ENCODE assay signal across 8 mouse cellular contexts in genomic region chr8:123982291-123982793, GRCm38 (mm10). TPM values are rescaled to one million over a fixed set of nuclear protein-coding genes. Genes with fewer than 3 reads are reported as not detected.
A peak's percentile ranks its signal among the peaks of the same experiment; 100 is the strongest.
DNase-seq lines count a peak whose midpoint lies in the region; ATAC-seq lines count a peak whose summit lies in the region.

No protein-coding gene starts in this region.

- peak overlapping the region; percentile 95; the same call in 1 of the 2 replicates for H3K27ac ChIP-seq in lung, embryonic 16.5 days (ENCODE audit: low read length)
- H3K27ac ChIP-seq in forebrain, embryonic 11.5 days (ENCODE audit: low read depth, low read length), result peak overlapping the region; percentile 80
- peak overlapping the region; percentile 93 for H3K27ac ChIP-seq in kidney, embryonic 15.5 days
- H3K27ac ChIP-seq in midbrain, embryonic 11.5 days (ENCODE audit: low read depth, low read length), result peak overlapping the region; percentile 70; the same call in 1 of the 2 replicates
- H3K27ac ChIP-seq in stomach, embryonic 16.5 days (ENCODE audit: low read length), result peak overlapping the region; percentile 78

- H3K4me3 ChIP-seq in lung, embryonic 16.5 days (ENCODE audit: low read length), result peak overlapping the region; percentile 87
- H3K4me3 ChIP-seq in forebrain, embryonic 11.5 days (ENCODE audit: low read depth, low read length), result peak overlapping the region; percentile 74
- peak overlapping the region; percentile 75 for H3K4me3 ChIP-seq in kidney, embryonic 15.5 days (replicated peaks)
- H3K4me3 ChIP-seq in midbrain, embryonic 11.5 days (ENCODE audit: low read depth, low read length), result peak overlapping the region; percentile 84
- peak overlapping the region; percentile 94 for H3K4me3 ChIP-seq in stomach, embryonic 16.5 days (replicated peaks; ENCODE audit: low read length)

- WGBS in lung, embryonic 16.5 days, result under 1% methylated on average over 48 of the region's 48 CpGs
- 1% methylated on average over 48 of the region's 48 CpGs for WGBS in forebrain, embryonic 11.5 days
- 0% methylated on average over 48 of the region's 48 CpGs for WGBS in kidney, embryonic 15.5 days
- 1% methylated on average over 45 of the region's 48 CpGs for WGBS in midbrain, embryonic 11.5 days
- WGBS in stomach, embryonic 16.5 days, result under 1% methylated on average over 48 of the region's 48 CpGs

- no peaks in the 10 kb centered on the region for H3K36me3 ChIP-seq in lung, embryonic 16.5 days (ENCODE audit: control insufficient read depth, insufficient read depth, low read length)
- H3K36me3 ChIP-seq in forebrain, embryonic 11.5 days (ENCODE audit: control insufficient read depth, insufficient read depth, low read length), result no peaks in the 10 kb centered on the region
- H3K36me3 ChIP-seq in kidney, embryonic 15.5 days, result no peaks in the 10 kb centered on the region
- H3K36me3 ChIP-seq in midbrain, embryonic 11.5 days (ENCODE audit: control insufficient read depth, insufficient read depth, low read length), result no peaks in the 10 kb centered on the region
- H3K36me3 ChIP-seq in stomach, embryonic 16.5 days (ENCODE audit: control insufficient read depth, insufficient read depth, low read length), result no peaks in the 10 kb centered on the region

- no peaks in the 10 kb centered on the region for H3K27me3 ChIP-seq in lung, embryonic 16.5 days (ENCODE audit: control insufficient read depth, insufficient read depth, low read depth, low read length)
- no peaks in the 10 kb centered on the region for H3K27me3 ChIP-seq in forebrain, embryonic 11.5 days (ENCODE audit: control insufficient read depth, insufficient read depth, low read length)
- H3K27me3 ChIP-seq in kidney, embryonic 15.5 days, result no peaks in the 10 kb centered on the region
- H3K27me3 ChIP-seq in midbrain, embryonic 11.5 days (ENCODE audit: control insufficient read depth, insufficient read depth, low read length), result no peaks in the 10 kb centered on the region; the same call in 1 of the 2 replicates
- H3K27me3 ChIP-seq in stomach, embryonic 16.5 days (ENCODE audit: control insufficient read depth, insufficient read depth, low read length), result no peaks in the 10 kb centered on the region

- peak; percentile 16 for ATAC-seq in lung, embryonic 16.5 days (ENCODE audit: low read depth)
- peak; percentile 43 for ATAC-seq in forebrain, embryonic 11.5 days (replicated peaks; ENCODE audit: low FRiP score)
- peak; percentile 35 for ATAC-seq in kidney, embryonic 15.5 days (replicated peaks; ENCODE audit: low FRiP score)
- peak; percentile 52 for ATAC-seq in midbrain, embryonic 11.5 days (ENCODE audit: low FRiP score)
- ATAC-seq in stomach, embryonic 16.5 days (ENCODE audit: insufficient read depth, low FRiP score), result peak; percentile 12; the same call in 1 of the 2 replicates

- peak; percentile 35 for DNase-seq in adrenal gland, postnatal 10 days
- DNase-seq in adrenal gland, adult (ENCODE audit: inconsistent age in 2 of 2, low spot score in 1 of 2), result no peak
- DNase-seq in lung, postnatal 10 days, result no peak
- DNase-seq in forebrain, embryonic 11.5 days (ENCODE audit: low spot score), result no peak
- peak; percentile 94 for DNase-seq in midbrain, embryonic 11.5 days (ENCODE audit: low spot score, missing footprints)

- peaks cover 24% of the 10 kb centered on the region for H3K4me1 ChIP-seq in lung, embryonic 16.5 days (replicated peaks; ENCODE audit: control insufficient read depth, insufficient read depth, low read length)
- peaks cover 4% of the 10 kb centered on the region; the same call in 1 of the 2 replicates for H3K4me1 ChIP-seq in forebrain, embryonic 11.5 days (replicated peaks; ENCODE audit: control insufficient read depth, insufficient read depth, low read length)
- H3K4me1 ChIP-seq in kidney, embryonic 15.5 days, result peaks cover 36% of the 10 kb centered on the region
- peaks cover 5% of the 10 kb centered on the region; the same call in 1 of the 2 replicates for H3K4me1 ChIP-seq in midbrain, embryonic 11.5 days (ENCODE audit: control insufficient read depth, insufficient read depth, low read length)
- peaks cover 26% of the 10 kb centered on the region for H3K4me1 ChIP-seq in stomach, embryonic 16.5 days (ENCODE audit: control insufficient read depth, insufficient read depth, low read length)

- no peaks in the 10 kb centered on the region for H3K9me3 ChIP-seq in lung, embryonic 16.5 days (ENCODE audit: control insufficient read depth, low read length)
- no peaks in the 10 kb centered on the region for H3K9me3 ChIP-seq in forebrain, embryonic 11.5 days (ENCODE audit: control insufficient read depth, low read length)
- no peaks in the 10 kb centered on the region for H3K9me3 ChIP-seq in kidney, embryonic 15.5 days (replicated peaks)
- no peaks in the 10 kb centered on the region for H3K9me3 ChIP-seq in midbrain, embryonic 11.5 days (ENCODE audit: control insufficient read depth, low read length)
- no peaks in the 10 kb centered on the region for H3K9me3 ChIP-seq in stomach, embryonic 16.5 days (replicated peaks; ENCODE audit: control insufficient read depth, low read length)

- peak overlapping the region; percentile 94 for H3K4me2 ChIP-seq in lung, embryonic 16.5 days (ENCODE audit: low read depth, low read length)
- peak overlapping the region; percentile 89 for H3K4me2 ChIP-seq in forebrain, embryonic 11.5 days (ENCODE audit: low read depth, low read length, severe bottlenecking)
- H3K4me2 ChIP-seq in kidney, embryonic 15.5 days, result peak overlapping the region; percentile 91
- H3K4me2 ChIP-seq in midbrain, embryonic 11.5 days, result peak overlapping the region; percentile 95
- peak overlapping the region; percentile 78 for H3K4me2 ChIP-seq in stomach, embryonic 16.5 days (ENCODE audit: low read depth, low read length)

- peak overlapping the region; percentile 89 for H3K9ac ChIP-seq in lung, embryonic 16.5 days (ENCODE audit: low read length)
- H3K9ac ChIP-seq in forebrain, embryonic 11.5 days (ENCODE audit: low read length), result peak overlapping the region; percentile 78
- H3K9ac ChIP-seq in kidney, embryonic 15.5 days, result peak overlapping the region; percentile 73
- H3K9ac ChIP-seq in midbrain, embryonic 11.5 days (ENCODE audit: low read length), result peak overlapping the region; percentile 82
- H3K9ac ChIP-seq in stomach, embryonic 16.5 days (ENCODE audit: low read length), result peak overlapping the region; percentile 92

RNA-seq across cellular contexts. Expression of gene Abcb10, which starts 0.6 kb away (rescaled TPM):
- total RNA-seq in adrenal gland, postnatal 10 days (2021), result 10 to 100 TPM; 18.9 to 25.4 TPM
- 13.8 and 14.3 TPM in 2 replicates for polyA plus RNA-seq in lung, embryonic 16.5 days (2015; fragmentation: Nextera tagmentation; extraction: Ambion mirVana)
- polyA plus RNA-seq in forebrain, embryonic 11.5 days (2014; fragmentation: Nextera tagmentation; extraction: Ambion mirVana), result 24.2 and 24.3 TPM in 2 replicates
- 15.5 and 17.1 TPM in 2 replicates for polyA plus RNA-seq in kidney, embryonic 15.5 days (2015; fragmentation: Nextera tagmentation; extraction: Ambion mirVana)
- polyA plus RNA-seq in midbrain, embryonic 11.5 days (2014; fragmentation: Nextera tagmentation; extraction: Ambion mirVana), result 18.3 and 19.1 TPM in 2 replicates
- 25.0 and 26.0 TPM in 2 replicates for polyA plus RNA-seq in stomach, embryonic 16.5 days (2015; fragmentation: Nextera tagmentation; extraction: Ambion mirVana)

RNA-seq across cellular contexts. Expression of gene Nup133, which starts 33.3 kb away (rescaled TPM):
- 10 to 100 TPM; 19.7 to 24.6 TPM for total RNA-seq in adrenal gland, postnatal 10 days (2021)
- 37.7 and 39.5 TPM in 2 replicates for polyA plus RNA-seq in lung, embryonic 16.5 days (2015; fragmentation: Nextera tagmentation; extraction: Ambion mirVana)
- polyA plus RNA-seq in forebrain, embryonic 11.5 days (2014; fragmentation: Nextera tagmentation; extraction: Ambion mirVana), result 60.6 and 66.8 TPM in 2 replicates
- polyA plus RNA-seq in kidney, embryonic 15.5 days (2015; fragmentation: Nextera tagmentation; extraction: Ambion mirVana), result 43.1 and 45.3 TPM in 2 replicates
- polyA plus RNA-seq in midbrain, embryonic 11.5 days (2014; fragmentation: Nextera tagmentation; extraction: Ambion mirVana), result 54.2 and 61.7 TPM in 2 replicates
- polyA plus RNA-seq in stomach, embryonic 16.5 days (2015; fragmentation: Nextera tagmentation; extraction: Ambion mirVana), result 28.3 and 29.7 TPM in 2 replicates

RNA-seq across cellular contexts. Expression of gene Taf5l, which starts 38.9 kb away (rescaled TPM):
- total RNA-seq in adrenal gland, postnatal 10 days (2021), result 10 to 100 TPM; 26.5 to 26.8 TPM
- 29.3 and 30.9 TPM in 2 replicates for polyA plus RNA-seq in lung, embryonic 16.5 days (2015; fragmentation: Nextera tagmentation; extraction: Ambion mirVana)
- polyA plus RNA-seq in forebrain, embryonic 11.5 days (2014; fragmentation: Nextera tagmentation; extraction: Ambion mirVana), result 45.9 and 47.6 TPM in 2 replicates
- polyA plus RNA-seq in kidney, embryonic 15.5 days (2015; fragmentation: Nextera tagmentation; extraction: Ambion mirVana), result 39.4 and 40.9 TPM in 2 replicates
- polyA plus RNA-seq in midbrain, embryonic 11.5 days (2014; fragmentation: Nextera tagmentation; extraction: Ambion mirVana), result 34.8 and 40.2 TPM in 2 replicates
- 28.0 and 29.2 TPM in 2 replicates for polyA plus RNA-seq in stomach, embryonic 16.5 days (2015; fragmentation: Nextera tagmentation; extraction: Ambion mirVana)

RNA-seq across cellular contexts. Expression of gene Urb2, which starts 39.0 kb away (rescaled TPM):
- 10 to 100 TPM; 10.5 to 12.3 TPM for total RNA-seq in adrenal gland, postnatal 10 days (2021)
- 4.0 and 4.6 TPM in 2 replicates for polyA plus RNA-seq in lung, embryonic 16.5 days (2015; fragmentation: Nextera tagmentation; extraction: Ambion mirVana)
- 9.6 and 10.7 TPM in 2 replicates for polyA plus RNA-seq in forebrain, embryonic 11.5 days (2014; fragmentation: Nextera tagmentation; extraction: Ambion mirVana)
- 5.5 TPM in 2 replicates for polyA plus RNA-seq in kidney, embryonic 15.5 days (2015; fragmentation: Nextera tagmentation; extraction: Ambion mirVana)
- polyA plus RNA-seq in midbrain, embryonic 11.5 days (2014; fragmentation: Nextera tagmentation; extraction: Ambion mirVana), result 6.9 and 7.1 TPM in 2 replicates
- polyA plus RNA-seq in stomach, embryonic 16.5 days (2015; fragmentation: Nextera tagmentation; extraction: Ambion mirVana), result 4.4 and 4.5 TPM in 2 replicates

Comparison
In these comparisons a context has a peak if more than half of its experiments do, and no peak if none do; other contexts are left out.
1. DNase-seq: peak in adrenal gland, postnatal 10 days (single experiment) and midbrain, embryonic 11.5 days (single experiment); none in adrenal gland, adult (0 of 2), lung, postnatal 10 days (single experiment) and forebrain, embryonic 11.5 days (single experiment).
2. Peak in every context shown above with its lines, with median percentiles within 50 percentile points of each other: ATAC-seq, H3K27ac ChIP-seq, H3K4me2 ChIP-seq, H3K4me3 ChIP-seq and H3K9ac ChIP-seq.